10 mouse cellular contexts compared by ENCODE assay signal in the genomic region with DNA sequence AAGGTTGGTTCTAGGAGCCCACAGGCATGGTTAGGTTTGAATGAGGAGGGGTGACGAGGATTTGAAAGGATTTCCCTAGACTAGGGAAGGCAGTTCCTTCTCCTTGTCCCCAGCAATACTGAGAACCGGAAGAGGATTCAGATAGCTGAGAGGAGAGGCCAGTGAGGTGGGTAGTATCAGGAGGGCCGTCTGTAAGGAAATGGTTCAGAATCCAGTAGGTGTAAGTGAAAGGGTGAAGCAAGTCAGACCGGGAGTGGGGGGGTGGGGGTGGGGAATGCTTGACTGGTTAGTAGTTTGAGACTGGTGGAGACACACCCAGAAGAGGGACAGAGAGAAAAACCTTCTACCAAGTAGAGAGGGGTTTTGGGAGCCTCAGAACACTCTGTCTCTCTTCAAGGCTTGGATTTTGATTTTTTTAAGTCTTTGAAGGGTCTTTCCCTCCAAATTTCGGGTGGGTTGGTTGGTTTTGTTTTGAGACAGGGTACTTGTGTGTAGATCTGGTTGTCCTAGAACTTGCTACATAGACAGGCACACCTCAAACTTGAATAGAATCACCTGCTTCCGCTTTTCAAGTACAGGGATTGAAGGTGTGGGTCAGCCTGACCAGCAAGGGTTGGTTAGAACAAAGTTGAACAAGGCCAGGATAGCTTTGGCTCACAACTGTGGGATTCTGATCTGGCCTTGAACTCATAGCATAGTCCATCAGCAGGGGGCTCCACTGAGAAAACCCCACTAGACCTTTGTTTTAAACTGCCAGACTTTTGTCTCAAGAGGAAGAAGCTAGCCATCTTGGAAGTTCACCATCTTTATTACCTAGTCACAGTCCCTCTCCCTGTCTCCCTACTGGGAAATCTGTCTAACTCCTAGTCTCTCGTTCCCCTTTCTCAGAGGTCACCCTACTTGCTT. TPM values are rescaled to one million over a fixed set of nuclear protein-coding genes. Genes with fewer than 3 reads are reported as not detected.
A peak's percentile ranks its signal among the peaks of the same experiment; 100 is the strongest.
DNase-seq lines count a peak whose midpoint lies in the region; ATAC-seq lines count a peak whose summit lies in the region.
"Had no signal": no experiment of that assay in that cellular context is flagged by ENCODE, and none has a peak within 500 bp of the region (broad histone marks: within the 10 kb centered on the region; RNA-seq: fewer than 3 reads in every experiment).

No protein-coding gene starts in this region.

- no peak overlapping the region for H3K27ac ChIP-seq in heart, embryonic 15.5 days
- H3K27ac ChIP-seq: intestine, embryonic 15.5 days; limb, embryonic 10.5 days had no signal

- intact Hi-C loops in heart, postnatal 25 days (cut with DNase I), result no loop called here

- H3K9ac ChIP-seq in heart, embryonic 15.5 days, result no peak overlapping the region
- H3K9ac ChIP-seq: intestine, embryonic 15.5 days had no signal

- H3K9me3 ChIP-seq in heart, embryonic 15.5 days (replicated peaks), result no peaks in the 10 kb centered on the region
- H3K9me3 ChIP-seq: intestine, embryonic 15.5 days; limb, embryonic 10.5 days had no signal

- 59% methylated on average over 7 of the region's 7 CpGs for WGBS in heart, embryonic 15.5 days

- peak overlapping the region; percentile 29; the same call in 1 of the 2 replicates for H3K4me2 ChIP-seq in heart, embryonic 15.5 days
- H3K4me2 ChIP-seq: intestine, embryonic 15.5 days had no signal

- DNase-seq in heart, postnatal 25 days (ENCODE audit: low spot score), result no peak
- peak; percentile 42 for DNase-seq in CD4-positive helper T cell, adult 2 months (ENCODE audit: low read depth, low spot score)
- DNase-seq in c-Kit-positive CD71-negative TER-119-negative erythroid progenitor cells, embryonic 14.5 days (ENCODE audit: low read depth), result peak; percentile 40
- DNase-seq in cerebellum, adult 9-10 months, result no peak
- no peak for DNase-seq in frontal cortex, postnatal 25 days (ENCODE audit: low spot score in 2 of 2)

- no peaks in the 10 kb centered on the region for H3K36me3 ChIP-seq in heart, embryonic 15.5 days
- H3K36me3 ChIP-seq: intestine, embryonic 15.5 days; limb, embryonic 10.5 days had no signal

- H3K4me3 ChIP-seq in heart, embryonic 15.5 days, result no peak overlapping the region
- H3K4me3 ChIP-seq: intestine, embryonic 15.5 days; limb, embryonic 10.5 days had no signal

- no peak for ATAC-seq in heart, embryonic 15.5 days (replicated peaks; ENCODE audit: insufficient number of reproducible peaks, insufficient read depth, low FRiP score, low read depth)
- peak; percentile 30; the same call in 1 of the 2 replicates for ATAC-seq in neutrophil, adult 5-6 weeks (ENCODE audit: extremely low read depth, insufficient number of reproducible peaks, low FRiP score, poor library complexity, severe bottlenecking)
- ATAC-seq in frontal cortex, adult (ENCODE audit: low TSS enrichment), result no peak
- ATAC-seq: intestine, embryonic 15.5 days had no signal

- H3K4me1 ChIP-seq in heart, embryonic 15.5 days (replicated peaks), result peaks cover 15% of the 10 kb centered on the region

- peaks cover 16% of the 10 kb centered on the region; the same call in 1 of the 2 replicates for H3K27me3 ChIP-seq in heart, embryonic 15.5 days
- H3K27me3 ChIP-seq: intestine, embryonic 15.5 days had no signal

RNA-seq across cellular contexts. Expression of gene Tnfrsf13b, which starts 17.3 kb away (rescaled TPM):
- polyA plus RNA-seq in heart, embryonic 15.5 days (2015; fragmentation: Nextera tagmentation; extraction: Ambion mirVana), result 1.8 and 3.4 TPM in 2 replicates
- 1 to 10 TPM in 1 of 2 experiments, under 1 TPM in 1; 0.44 to 1.0 TPM for total RNA-seq in heart, postnatal 25 days (2021)
- total RNA-seq in neutrophil, adult 5-6 weeks (2017), result 162 and 169 TPM in 2 replicates

RNA-seq across cellular contexts. Expression of gene Usp22, which starts 31.0 kb away (rescaled TPM):
- polyA plus RNA-seq in heart, embryonic 15.5 days (2015; fragmentation: Nextera tagmentation; extraction: Ambion mirVana), result 60.7 and 79.1 TPM in 2 replicates
- total RNA-seq in heart, postnatal 25 days (2021), result 10 to 100 TPM; 28.1 to 30.6 TPM
- total RNA-seq in neutrophil, adult 5-6 weeks (2017), result 55.9 and 94.3 TPM in 2 replicates

Comparison
In these comparisons a context has a peak if more than half of its experiments do, and no peak if none do; other contexts are left out.
1. DNase-seq: peak in CD4-positive helper T cell, adult 2 months (single experiment) and c-Kit-positive CD71-negative TER-119-negative erythroid progenitor cells, embryonic 14.5 days (single experiment); none in heart, postnatal 25 days (single experiment), cerebellum, adult 9-10 months (single experiment) and frontal cortex, postnatal 25 days (0 of 2).
2. RNA of gene Tnfrsf13b, which starts 17.3 kb away (total RNA-seq): 162 to 169 TPM in neutrophil, adult 5-6 weeks; 0.44 to 1.0 TPM in heart, postnatal 25 days; every median in the first group is over 10 times any median in the second.